Mouse (Mus musculus) heart, postnatal 0 days (tissue): Measurements from ENCODE around the gene Efcab11. TPM values are rescaled to one million over a fixed set of nuclear protein-coding genes. Genes with fewer than 3 reads are reported as not detected.

ENCODE experiments used
- ATAC-seq: fragments of 200-750 bp; cut with Nextera tagmentation; 2 replicates; pipeline ENCODE4 v1.8.0; 2017; ENCODE audit warnings: low read depth, moderate number of reproducible peaks, moderate library complexity; ENCODE audit not compliant: insufficient read depth
- DNase-seq: peaks from one replicate; pipeline ENCODE4 v3.0.0-alpha.2; 2016; ENCODE audit warnings: low spot score
- H3K27ac ChIP-seq: fragments of 300-500 bp; sonication (generic); 2 replicates; pipeline ENCODE4 v1.5.1; 2014; ENCODE audit warnings: low read depth, mild to moderate bottlenecking
- H3K27me3 ChIP-seq: fragments of 300-500 bp; sonication (generic); 2 replicates; pipeline ENCODE4 v1.6.1; 2014; ENCODE audit warnings: low read length, mixed read lengths; ENCODE audit not compliant: control insufficient read depth, insufficient read depth
- H3K36me3 ChIP-seq: fragments of 300-500 bp; sonication (generic); replicated peaks from 2 replicates; pipeline ENCODE4 v1.6.1; 2014; ENCODE audit warnings: low read length, mixed read lengths; ENCODE audit not compliant: control insufficient read depth, insufficient read depth
- H3K4me1 ChIP-seq: fragments of 300-500 bp; sonication (generic); 2 replicates; pipeline ENCODE4 v1.6.1; 2014; ENCODE audit warnings: antibody characterized with exemption; ENCODE audit not compliant: control insufficient read depth, insufficient read depth
- H3K4me2 ChIP-seq: fragments of 300-500 bp; sonication (generic); 2 replicates; pipeline ENCODE4 v1.6.1; 2014; ENCODE audit warnings: low read depth, mild to moderate bottlenecking, low read length, moderate library complexity
- H3K4me3 ChIP-seq: fragments of 300-500 bp; sonication (generic); 2 replicates; pipeline ENCODE4 v1.5.1; 2014; ENCODE audit warnings: low read depth, low read length
- H3K9ac ChIP-seq: fragments of 300-500 bp; sonication (generic); replicated peaks from 2 replicates; pipeline ENCODE4 v1.6.1; 2014; ENCODE audit warnings: low read depth, low read length, mixed read lengths
- H3K9me3 ChIP-seq: fragments of 300-500 bp; sonication (generic); replicated peaks from 2 replicates; pipeline ENCODE4 v1.6.1; 2016; ENCODE audit warnings: low read length; ENCODE audit not compliant: control insufficient read depth
- CTCF ChIP-seq: IDR thresholded peaks from 2 replicates; pipeline ENCODE4 v1.5.1; 2016; ENCODE audit warnings: antibody characterized with exemption, control low read depth, low read depth
- EP300 ChIP-seq: IDR thresholded peaks from 2 replicates; pipeline ENCODE4 v1.6.1; 2016; ENCODE audit warnings: antibody characterized with exemption, low read depth
- WGBS: fragments of 180-500 bp; shearing (Covaris S2); extraction: QIAGEN DNeasy Blood & Tissue Kit; methylation state at CpG from one replicate; pipeline ENCODE4 v1.1.7; 2014; 5-methylcytosine and 5-hydroxymethylcytosine counted together
- polyA plus RNA-seq: library from polyadenylated mRNA; unstranded; fragments of >200 nt; fragmentation: Nextera tagmentation; extraction: Ambion mirVana; gene quantifications from 2 replicates; pipeline ENCODE4 v1.2.1, GENCODE M21; 2015
- total RNA-seq: library from RNA; depleted of rRNA; stranded (reverse); fragments of >200 nt; gene quantifications from 2 replicates; pipeline ENCODE4 v1.2.3, GENCODE M21; 2014; ENCODE audit warnings: low replicate concordance

Gene Efcab11
- total and polyA plus RNA-seq, 2 experiments from 2014 or later, result 2.2 to 4.0 TPM

- Histone ChIP-seq H3K4me2 (no peak overlapping the region), H3K27ac (no peak overlapping the region), H3K36me3 (no peaks in the 10 kb centered on the region), H3K4me1 (peaks cover 22% of the 10 kb centered on the region), H3K4me3 (no peak overlapping the region), H3K27me3 (no peaks in the 10 kb centered on the region), H3K9me3 (no peaks in the 10 kb centered on the region), H3K9ac (no peak overlapping the region)
- 64% methylated on average over 2 of the region's 2 CpGs for WGBS
- TF ChIP-seq CTCF (no peak), EP300 (no peak)
- DNase-seq (no peak), ATAC-seq (no peak)
Observed at GRCm38 (mm10) chr12:99795921-99796320, 88.3 kb downstream of the Efcab11 start.

GRCm38 (mm10) chr12:99794792-99795620, 89.2 kb downstream of the Efcab11 start:
- H3K4me2 ChIP-seq, result no peak overlapping the region
- 64% methylated on average over 7 of the region's 7 CpGs for WGBS
- no peaks in the 10 kb centered on the region for H3K36me3 ChIP-seq
- no peaks in the 10 kb centered on the region for H3K27me3 ChIP-seq
- ATAC-seq, result no peak
- peaks cover 22% of the 10 kb centered on the region for H3K4me1 ChIP-seq
- no peaks in the 10 kb centered on the region for H3K9me3 ChIP-seq
- no peak overlapping the region for H3K9ac ChIP-seq
- H3K27ac ChIP-seq, result no peak overlapping the region
- TF ChIP-seq EP300, result peak; percentile 31; the same call in 1 of the 2 replicates
- no peak for TF ChIP-seq CTCF
- H3K4me3 ChIP-seq, result no peak overlapping the region
- peak; percentile 29 for DNase-seq

DNA sequence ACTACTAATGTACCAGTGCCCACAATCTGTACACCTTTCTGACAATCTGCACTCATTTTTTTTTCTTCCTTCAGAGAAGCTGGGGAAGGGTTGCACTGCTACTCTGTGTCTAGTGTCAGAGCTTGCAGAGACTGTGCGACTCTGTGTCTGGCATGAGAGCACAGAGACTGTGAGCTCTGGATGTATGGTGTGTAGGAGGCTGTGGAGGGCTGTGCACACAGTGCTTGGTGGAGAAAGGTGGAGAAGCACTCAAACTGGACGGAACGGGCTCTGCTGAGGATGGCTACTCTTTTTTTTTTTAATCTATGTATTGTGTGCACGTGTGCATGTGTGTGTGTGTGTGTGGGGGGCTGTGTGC, 90.1 kb downstream of the Efcab11 start:
- 63% methylated on average over 4 of the region's 4 CpGs for WGBS
- no peak for DNase-seq
- no peak overlapping the region for H3K9ac ChIP-seq
- TF ChIP-seq EP300, result no peak
- no peak for TF ChIP-seq CTCF
- peaks cover 22% of the 10 kb centered on the region for H3K4me1 ChIP-seq
- no peak overlapping the region for H3K27ac ChIP-seq
- no peaks in the 10 kb centered on the region for H3K27me3 ChIP-seq
- H3K4me3 ChIP-seq, result no peak overlapping the region
- H3K4me2 ChIP-seq, result no peak overlapping the region
- no peaks in the 10 kb centered on the region for H3K36me3 ChIP-seq
- no peak for ATAC-seq
- H3K9me3 ChIP-seq, result no peaks in the 10 kb centered on the region

GRCm38 (mm10) chr12:99793465-99794157, 90.6 kb downstream of the Efcab11 start:
- ATAC-seq (peak; percentile 66), DNase-seq (peak; percentile 54)
- Histone ChIP-seq H3K9ac (no peak overlapping the region), H3K9me3 (no peaks in the 10 kb centered on the region), H3K4me3 (no peak overlapping the region), H3K4me1 (peaks cover 22% of the 10 kb centered on the region), H3K27me3 (no peaks in the 10 kb centered on the region), H3K36me3 (no peaks in the 10 kb centered on the region), H3K27ac (peak overlapping the region; percentile 26), H3K4me2 (no peak overlapping the region; the same call in 1 of the 2 replicates)
- TF ChIP-seq CTCF (no peak), EP300 (no peak)
- WGBS, result 41% methylated on average over 10 of the region's 10 CpGs

DNA sequence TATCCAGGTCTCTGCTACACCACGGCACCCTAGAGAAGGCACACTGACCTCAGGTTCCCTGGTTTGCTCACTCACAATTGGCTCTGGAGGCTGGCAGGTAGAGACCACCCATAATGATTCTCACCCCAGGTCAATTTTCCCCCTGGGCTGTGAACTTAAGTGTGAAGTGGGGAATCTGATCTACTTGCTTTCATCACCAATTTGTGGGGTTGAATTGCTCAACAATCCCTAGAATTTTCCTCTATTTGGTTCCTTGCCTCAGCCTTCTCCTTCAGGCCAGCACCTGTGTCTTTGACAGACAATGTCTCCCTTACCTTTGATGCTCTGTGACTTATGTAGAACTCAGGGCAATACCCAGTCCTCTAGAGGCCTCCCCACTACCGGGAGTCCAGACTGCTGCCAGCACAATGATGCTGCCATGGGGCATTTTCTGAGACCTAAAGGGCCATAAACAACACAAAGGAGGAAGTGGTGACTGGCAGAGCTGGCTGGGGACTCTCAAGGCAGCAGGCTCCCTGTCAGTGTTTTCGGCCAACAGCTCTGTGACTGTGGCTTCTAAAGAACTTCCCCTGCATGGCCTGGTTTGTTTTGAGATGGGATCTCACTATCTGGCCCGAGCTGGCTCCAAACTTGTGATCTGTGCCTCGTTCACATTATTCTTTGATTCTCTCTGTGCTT, 94.8 kb downstream of the Efcab11 start:
- no peak overlapping the region for H3K4me2 ChIP-seq
- ATAC-seq, result no peak
- H3K4me1 ChIP-seq, result peaks cover 15% of the 10 kb centered on the region
- no peaks in the 10 kb centered on the region for H3K27me3 ChIP-seq
- H3K9me3 ChIP-seq, result no peaks in the 10 kb centered on the region
- H3K27ac ChIP-seq, result no peak overlapping the region
- DNase-seq, result no peak
- WGBS, result 61% methylated on average over 5 of the region's 5 CpGs
- H3K9ac ChIP-seq, result no peak overlapping the region
- TF ChIP-seq EP300 (no peak), CTCF (no peak)
- no peaks in the 10 kb centered on the region for H3K36me3 ChIP-seq
- H3K4me3 ChIP-seq, result no peak overlapping the region
